Mouse (Mus musculus) limb, embryonic 15.5 days (tissue): ENCODE results near the gene Tmem184a. TPM values are rescaled to one million over a fixed set of nuclear protein-coding genes. Genes with fewer than 3 reads are reported as not detected.

Experiments used
- ATAC-seq: fragments of 200-750 bp; cut with Nextera tagmentation; 2 replicates; pipeline ENCODE4 v1.8.0; 2017; ENCODE audit warnings: low read depth, moderate TSS enrichment; ENCODE audit not compliant: insufficient number of reproducible peaks, low FRiP score, low TSS enrichment
- H3K27ac ChIP-seq: fragments of 300-500 bp; sonication (generic); 2 replicates; pipeline ENCODE4 v1.5.1; 2015; ENCODE audit warnings: moderate library complexity, mild to moderate bottlenecking, inconsistent platforms
- H3K27me3 ChIP-seq: fragments of 300-500 bp; sonication (generic); 2 replicates; pipeline ENCODE4 v1.6.1; 2015; ENCODE audit warnings: inconsistent platforms
- H3K36me3 ChIP-seq: fragments of 300-500 bp; sonication (generic); 2 replicates; pipeline ENCODE4 v1.6.1; 2015; ENCODE audit warnings: inconsistent platforms
- H3K4me1 ChIP-seq: fragments of 300-500 bp; sonication (generic); 2 replicates; pipeline ENCODE4 v1.6.1; 2015; ENCODE audit warnings: inconsistent platforms
- H3K4me2 ChIP-seq: fragments of 300-500 bp; sonication (generic); 2 replicates; pipeline ENCODE4 v1.6.1; 2015; ENCODE audit warnings: mild to moderate bottlenecking, inconsistent platforms
- H3K4me3 ChIP-seq: fragments of 300-500 bp; sonication (generic); 2 replicates; pipeline ENCODE4 v1.5.1; 2015; ENCODE audit warnings: mild to moderate bottlenecking, inconsistent platforms
- H3K9ac ChIP-seq: fragments of 300-500 bp; sonication (generic); 2 replicates; pipeline ENCODE4 v1.6.1; 2015; ENCODE audit warnings: inconsistent platforms
- H3K9me3 ChIP-seq: fragments of 300-500 bp; sonication (generic); 2 replicates; pipeline ENCODE4 v1.6.1; 2016; ENCODE audit warnings: inconsistent platforms
- WGBS: fragments of 180-500 bp; shearing (Covaris S2); methylation state at CpG from one replicate; pipeline ENCODE4 v1.1.7; 2015; 5-methylcytosine and 5-hydroxymethylcytosine counted together
- polyA plus RNA-seq: library from polyadenylated mRNA; unstranded; fragments of >200 nt; fragmentation: Nextera tagmentation; extraction: Ambion mirVana; gene quantifications from 2 replicates; pipeline ENCODE4 v1.2.1, GENCODE M21; 2015

Tmem184a gene
- polyA plus RNA-seq, 1 experiment from 2014 or later = 11.1 TPM

DNA sequence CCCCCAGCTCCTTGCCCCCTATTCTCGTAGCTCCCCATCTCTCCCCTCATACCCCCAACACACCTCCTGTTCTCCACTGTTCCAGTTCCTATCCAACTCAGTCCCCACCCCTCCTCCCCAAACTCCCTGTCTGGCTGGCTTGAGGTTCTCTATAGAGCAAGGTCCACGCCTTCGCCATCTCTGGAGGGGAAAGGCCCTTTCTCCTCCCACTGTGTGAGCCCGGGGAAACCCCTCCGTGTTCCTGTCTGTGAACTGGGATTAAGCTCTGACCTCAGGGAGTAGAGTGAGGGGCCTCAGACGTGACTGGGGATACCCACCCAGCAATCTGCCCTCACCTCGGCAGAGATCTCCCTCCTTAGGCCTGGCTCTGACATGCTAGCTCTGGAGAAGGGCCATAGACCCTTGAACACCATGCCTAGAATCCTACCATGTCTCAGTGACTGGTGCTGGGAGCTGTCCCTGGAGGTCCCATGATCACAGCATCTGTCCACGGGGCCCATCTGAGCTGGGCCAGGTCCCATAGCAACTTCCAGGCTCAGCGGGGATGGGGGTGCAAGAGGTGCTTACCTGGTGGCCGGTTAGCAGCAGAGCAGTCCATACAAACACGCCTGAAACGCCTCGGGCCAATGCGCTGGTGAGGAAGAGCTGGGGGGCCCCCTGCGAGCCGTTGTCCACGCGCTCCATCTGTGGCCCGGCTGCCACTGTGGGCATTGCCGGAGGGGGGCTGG is 7.2 kb downstream of the Tmem184a start:
- no peak for ATAC-seq
- Histone ChIP-seq H3K36me3 (no peaks in the 10 kb centered on the region), H3K27me3 (peaks cover 39% of the 10 kb centered on the region), H3K4me3 (no peak overlapping the region), H3K27ac (no peak overlapping the region), H3K9ac (no peak overlapping the region), H3K4me2 (no peak overlapping the region), H3K9me3 (no peaks in the 10 kb centered on the region), H3K4me1 (no peaks in the 10 kb centered on the region)
- 66% methylated on average over 20 of the region's 20 CpGs for WGBS

DNA sequence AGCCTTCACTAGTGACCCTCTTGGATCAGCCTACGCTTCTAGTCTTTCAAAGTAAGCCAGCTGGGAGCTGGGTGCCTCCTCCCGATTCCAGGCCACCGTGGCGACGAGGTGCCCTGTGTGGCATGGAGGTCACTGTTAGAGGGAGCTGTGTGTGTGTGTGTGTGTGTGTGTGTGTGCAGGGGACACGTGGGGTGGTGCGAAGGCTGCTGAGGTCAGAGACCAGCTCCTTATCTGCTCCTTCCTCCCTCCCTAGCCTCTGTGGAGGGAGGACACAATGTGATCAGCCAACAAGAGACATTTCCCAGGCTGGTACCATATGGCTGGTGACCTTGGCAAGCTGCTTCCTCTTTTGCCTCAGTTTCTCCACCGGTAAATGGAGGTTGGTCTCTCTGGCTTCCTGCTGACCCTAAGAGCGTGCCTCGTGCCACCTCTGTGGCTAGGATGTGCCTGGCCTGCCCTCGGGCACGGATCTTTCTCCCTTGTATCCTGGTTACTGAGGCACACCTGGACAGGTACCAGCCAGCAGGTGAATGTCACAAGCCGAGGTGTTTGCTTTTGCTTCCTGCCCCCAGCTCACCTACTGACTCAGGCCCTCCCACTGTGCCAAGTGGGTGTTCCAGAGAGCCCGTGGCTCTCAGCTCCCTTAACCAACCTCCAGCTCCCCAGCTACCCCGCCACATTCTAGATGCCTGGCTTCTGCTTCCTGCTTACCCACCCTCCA is 7.9 kb downstream of the Tmem184a start:
- Histone ChIP-seq H3K4me2 (no peak overlapping the region), H3K27ac (no peak overlapping the region), H3K4me1 (no peaks in the 10 kb centered on the region), H3K9me3 (no peaks in the 10 kb centered on the region), H3K9ac (no peak overlapping the region), H3K4me3 (no peak overlapping the region), H3K36me3 (no peaks in the 10 kb centered on the region), H3K27me3 (peaks cover 39% of the 10 kb centered on the region)
- WGBS = 73% methylated on average over 15 of the region's 15 CpGs
- ATAC-seq = no peak

DNA sequence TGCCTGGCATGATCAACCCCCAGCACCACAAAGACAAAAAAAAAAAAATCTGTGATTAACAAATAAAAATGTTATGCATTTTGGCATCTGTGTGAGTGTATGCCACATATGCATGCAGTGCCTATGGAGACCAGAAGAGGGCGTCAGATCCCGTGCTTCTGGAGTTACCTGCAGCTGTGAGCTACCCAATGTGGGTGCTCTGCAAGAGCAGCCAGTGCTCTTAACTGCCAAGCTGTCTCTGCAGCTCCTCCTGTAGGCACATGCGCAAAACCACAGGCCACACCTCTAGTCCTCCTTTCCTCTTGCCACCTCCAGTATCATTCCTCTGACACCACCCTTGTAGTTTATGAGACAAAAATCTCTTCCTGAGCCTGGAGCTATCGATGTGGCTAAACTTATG is 10.3 kb downstream of the Tmem184a start:
- H3K27ac ChIP-seq = no peak overlapping the region
- no peak for ATAC-seq
- no peaks in the 10 kb centered on the region for H3K36me3 ChIP-seq
- peaks cover under 1% of the 10 kb centered on the region; the same call in 1 of the 2 replicates for H3K4me1 ChIP-seq
- no peak overlapping the region for H3K4me2 ChIP-seq
- no peak overlapping the region for H3K9ac ChIP-seq
- H3K9me3 ChIP-seq = no peaks in the 10 kb centered on the region
- H3K4me3 ChIP-seq = no peak overlapping the region
- WGBS = 56% methylated on average over 4 of the region's 4 CpGs
- peaks cover 27% of the 10 kb centered on the region for H3K27me3 ChIP-seq

DNA sequence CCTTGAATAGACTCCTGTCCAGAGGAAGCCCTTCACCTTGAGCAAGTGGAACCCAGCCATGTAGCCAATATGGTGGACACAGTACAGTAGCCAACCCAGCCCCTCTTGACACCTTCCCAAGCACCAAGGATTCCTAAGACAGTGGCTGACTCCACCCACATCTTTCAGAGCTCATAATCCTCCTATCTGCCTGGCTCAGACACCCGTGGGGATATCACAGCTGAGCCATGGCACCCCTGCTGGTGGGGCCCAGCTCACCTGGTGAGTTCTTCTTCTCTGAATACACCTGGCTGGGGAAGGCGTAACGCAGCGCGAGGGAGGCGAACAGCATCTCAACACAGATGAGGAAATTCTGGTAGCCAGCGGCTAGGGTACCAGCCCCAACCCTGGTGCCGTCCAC is 13.8 kb downstream of the Tmem184a start:
- peaks cover 7% of the 10 kb centered on the region for H3K36me3 ChIP-seq
- H3K27me3 ChIP-seq = no peaks in the 10 kb centered on the region
- no peak overlapping the region for H3K4me2 ChIP-seq
- H3K4me3 ChIP-seq = no peak overlapping the region
- ATAC-seq = no peak
- H3K9me3 ChIP-seq = no peaks in the 10 kb centered on the region
- H3K27ac ChIP-seq = no peak overlapping the region
- 87% methylated on average over 8 of the region's 8 CpGs for WGBS
- H3K9ac ChIP-seq = no peak overlapping the region
- H3K4me1 ChIP-seq = peaks cover 18% of the 10 kb centered on the region

DNA sequence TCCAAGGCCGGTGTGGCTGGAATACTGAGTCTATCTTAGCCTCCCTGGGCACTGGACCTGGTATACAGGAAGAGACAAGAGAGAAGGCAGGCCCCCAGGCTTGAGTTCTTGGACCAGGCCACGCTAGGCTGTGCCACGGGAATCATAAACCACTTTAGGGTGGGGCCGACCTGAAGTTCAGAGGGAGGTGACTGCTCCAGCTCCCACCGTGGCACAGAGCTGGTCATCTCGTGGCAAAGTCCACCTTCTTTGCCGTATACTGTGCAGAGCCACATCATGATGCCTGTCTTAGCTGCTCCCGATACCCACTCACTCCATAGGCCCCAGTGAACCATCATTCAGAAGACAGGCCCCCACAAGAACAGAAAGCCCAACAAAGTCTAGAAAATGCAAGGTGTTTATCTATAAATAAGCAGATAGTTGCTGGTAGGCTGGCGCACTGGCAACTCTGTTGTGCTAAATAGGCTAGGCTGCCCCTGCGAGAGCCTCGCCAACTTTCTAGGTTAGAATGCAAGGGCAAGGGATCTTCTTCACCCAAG is 15.1 kb downstream of the Tmem184a start:
- H3K4me1 ChIP-seq = peaks cover 18% of the 10 kb centered on the region
- 88% methylated on average over 11 of the region's 11 CpGs for WGBS
- no peaks in the 10 kb centered on the region for H3K9me3 ChIP-seq
- H3K9ac ChIP-seq = no peak overlapping the region
- no peak overlapping the region for H3K27ac ChIP-seq
- H3K4me2 ChIP-seq = no peak overlapping the region
- no peak overlapping the region for H3K4me3 ChIP-seq
- H3K27me3 ChIP-seq = no peaks in the 10 kb centered on the region
- ATAC-seq = no peak
- peaks cover 20% of the 10 kb centered on the region for H3K36me3 ChIP-seq

DNA sequence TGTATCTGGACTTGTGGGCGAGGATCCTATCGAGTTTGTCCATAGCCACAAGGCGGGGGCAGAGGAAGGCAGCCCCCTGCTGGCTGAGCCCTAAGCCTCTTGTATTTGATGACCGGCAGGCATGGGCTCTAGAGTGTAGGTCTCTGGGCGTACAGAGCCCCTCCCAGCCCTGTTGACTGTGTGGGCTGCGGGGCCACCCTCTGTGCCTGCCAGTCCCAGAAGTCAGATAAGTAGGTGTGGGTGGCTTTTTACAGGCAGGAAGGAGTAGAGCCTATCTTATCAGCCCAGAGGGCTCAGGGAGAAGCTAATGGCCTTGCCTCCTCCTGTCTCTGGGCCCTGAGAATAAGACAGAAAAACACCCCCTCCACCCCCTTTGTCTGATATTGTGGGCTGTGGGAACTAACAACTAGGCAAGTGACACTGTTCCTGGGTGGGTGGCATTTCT is 15.6 kb downstream of the Tmem184a start:
- no peak overlapping the region for H3K4me3 ChIP-seq
- peaks cover 18% of the 10 kb centered on the region for H3K4me1 ChIP-seq
- H3K9me3 ChIP-seq = no peaks in the 10 kb centered on the region
- peaks cover 22% of the 10 kb centered on the region for H3K36me3 ChIP-seq
- H3K27ac ChIP-seq = no peak overlapping the region
- no peaks in the 10 kb centered on the region for H3K27me3 ChIP-seq
- no peak overlapping the region for H3K4me2 ChIP-seq
- no peak overlapping the region for H3K9ac ChIP-seq
- ATAC-seq = no peak
- 16% methylated on average over 6 of the region's 6 CpGs for WGBS

DNA sequence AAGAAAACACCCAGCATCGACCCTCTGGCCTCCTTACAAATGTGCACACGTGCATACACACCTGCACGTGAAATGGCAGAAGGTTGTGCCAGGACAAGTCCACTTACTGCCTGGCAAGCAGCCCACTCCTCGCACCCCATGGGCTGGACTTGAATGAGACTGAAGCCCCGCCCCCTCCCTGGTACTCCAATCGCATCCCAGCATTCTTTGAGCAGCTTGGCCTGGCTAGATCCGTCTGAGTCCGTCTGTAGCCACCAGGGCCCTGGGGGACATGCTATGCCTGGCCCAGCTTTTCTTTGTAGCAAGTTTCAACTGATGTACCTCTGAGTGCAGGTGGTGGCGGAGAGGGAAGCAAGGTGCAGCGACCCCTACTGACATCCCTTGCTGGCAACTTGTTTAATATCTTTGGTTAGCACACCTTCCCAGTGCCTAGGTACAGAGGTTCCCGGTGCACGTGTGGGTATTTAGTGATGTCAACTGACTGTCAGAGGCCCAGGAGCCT is 16.1 kb downstream of the Tmem184a start:
- Histone ChIP-seq H3K27ac (no peak overlapping the region), H3K9ac (no peak overlapping the region), H3K4me1 (peaks cover 18% of the 10 kb centered on the region), H3K4me2 (0 out of 2 replicates have a peak overlapping the region, but pooled peaks have one; percentile 10), H3K4me3 (no peak overlapping the region), H3K9me3 (no peaks in the 10 kb centered on the region), H3K27me3 (no peaks in the 10 kb centered on the region), H3K36me3 (peaks cover 22% of the 10 kb centered on the region)
- 6% methylated on average over 12 of the region's 12 CpGs for WGBS
- no peak for ATAC-seq

DNA sequence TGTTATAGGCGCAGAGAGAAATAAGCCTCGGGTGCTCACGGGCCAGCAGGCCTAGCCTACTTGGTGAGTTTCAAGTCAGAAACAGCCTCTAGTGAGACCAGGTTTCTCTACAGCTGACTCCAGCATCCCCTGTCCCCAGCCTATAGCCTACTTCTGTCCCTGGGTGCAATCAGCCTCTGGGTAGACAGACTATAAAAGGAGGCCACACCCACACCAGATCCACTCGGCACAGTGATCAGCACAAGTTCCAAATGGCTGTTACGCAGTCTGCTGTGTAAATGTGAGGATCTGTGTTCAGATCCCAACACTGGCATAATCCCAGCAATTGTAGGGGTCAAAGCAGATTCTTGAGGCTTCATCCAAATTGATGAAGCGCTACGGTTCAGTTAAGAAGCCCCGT is 16.6 kb downstream of the Tmem184a start:
- ATAC-seq = no peak
- Histone ChIP-seq H3K27me3 (no peaks in the 10 kb centered on the region), H3K27ac (no peak overlapping the region), H3K9me3 (no peaks in the 10 kb centered on the region), H3K4me3 (no peak overlapping the region), H3K9ac (no peak overlapping the region), H3K36me3 (peaks cover 22% of the 10 kb centered on the region), H3K4me2 (no peak overlapping the region), H3K4me1 (peaks cover 22% of the 10 kb centered on the region)
- 52% methylated on average over 8 of the region's 8 CpGs for WGBS

DNA sequence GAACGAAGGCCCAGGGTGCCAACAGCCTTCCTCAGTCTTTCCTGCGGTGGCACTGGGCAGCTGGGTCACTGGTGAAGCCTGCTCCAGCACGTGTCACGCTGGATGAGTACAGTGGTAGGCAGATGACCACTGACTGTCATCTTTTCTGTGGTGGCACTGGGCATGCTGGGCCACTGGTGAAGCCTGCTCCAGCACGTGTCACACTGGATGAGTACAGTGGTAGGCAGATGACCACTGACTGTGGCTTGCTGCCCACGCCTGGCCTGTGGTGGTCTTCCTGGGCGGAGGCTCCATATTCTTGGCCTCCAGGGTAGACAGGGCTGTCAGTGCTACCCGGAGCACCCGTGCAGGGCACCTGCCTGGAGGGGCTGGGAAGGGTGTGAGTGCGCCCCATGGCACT is 17.8 kb downstream of the Tmem184a start:
- Histone ChIP-seq H3K4me2 (no peak overlapping the region), H3K4me1 (peaks cover 35% of the 10 kb centered on the region), H3K4me3 (no peak overlapping the region), H3K27ac (no peak overlapping the region), H3K27me3 (no peaks in the 10 kb centered on the region), H3K9me3 (no peaks in the 10 kb centered on the region), H3K36me3 (peaks cover 22% of the 10 kb centered on the region), H3K9ac (no peak overlapping the region)
- ATAC-seq = no peak
- 90% methylated on average over 10 of the region's 10 CpGs for WGBS

DNA sequence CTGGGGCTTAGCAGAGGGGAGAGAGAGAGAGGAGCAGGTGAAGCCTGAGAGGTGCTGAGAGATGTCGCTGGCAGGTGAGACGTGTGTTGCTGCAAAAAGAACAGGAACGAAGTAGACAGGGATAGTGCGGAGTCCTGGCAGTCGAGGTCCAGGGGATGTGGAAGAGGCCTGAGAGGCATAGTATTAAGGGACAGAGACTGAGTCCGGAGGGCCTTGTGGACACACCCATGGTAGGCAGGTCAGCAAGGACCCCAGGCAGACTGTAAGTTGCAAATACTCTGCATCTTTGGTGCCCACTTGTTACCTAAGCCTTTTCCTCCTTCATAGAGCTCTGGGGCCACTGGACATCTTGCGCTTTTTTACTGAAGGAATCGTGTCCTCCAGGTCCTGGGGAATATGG is 18.5 kb downstream of the Tmem184a start:
- H3K9me3 ChIP-seq = no peaks in the 10 kb centered on the region
- 91% methylated on average over 8 of the region's 8 CpGs for WGBS
- no peak overlapping the region for H3K4me2 ChIP-seq
- no peak overlapping the region for H3K4me3 ChIP-seq
- no peak overlapping the region for H3K27ac ChIP-seq
- peaks cover 22% of the 10 kb centered on the region for H3K36me3 ChIP-seq
- ATAC-seq = no peak
- no peak overlapping the region for H3K9ac ChIP-seq
- H3K4me1 ChIP-seq = peaks cover 42% of the 10 kb centered on the region
- no peaks in the 10 kb centered on the region for H3K27me3 ChIP-seq

DNA sequence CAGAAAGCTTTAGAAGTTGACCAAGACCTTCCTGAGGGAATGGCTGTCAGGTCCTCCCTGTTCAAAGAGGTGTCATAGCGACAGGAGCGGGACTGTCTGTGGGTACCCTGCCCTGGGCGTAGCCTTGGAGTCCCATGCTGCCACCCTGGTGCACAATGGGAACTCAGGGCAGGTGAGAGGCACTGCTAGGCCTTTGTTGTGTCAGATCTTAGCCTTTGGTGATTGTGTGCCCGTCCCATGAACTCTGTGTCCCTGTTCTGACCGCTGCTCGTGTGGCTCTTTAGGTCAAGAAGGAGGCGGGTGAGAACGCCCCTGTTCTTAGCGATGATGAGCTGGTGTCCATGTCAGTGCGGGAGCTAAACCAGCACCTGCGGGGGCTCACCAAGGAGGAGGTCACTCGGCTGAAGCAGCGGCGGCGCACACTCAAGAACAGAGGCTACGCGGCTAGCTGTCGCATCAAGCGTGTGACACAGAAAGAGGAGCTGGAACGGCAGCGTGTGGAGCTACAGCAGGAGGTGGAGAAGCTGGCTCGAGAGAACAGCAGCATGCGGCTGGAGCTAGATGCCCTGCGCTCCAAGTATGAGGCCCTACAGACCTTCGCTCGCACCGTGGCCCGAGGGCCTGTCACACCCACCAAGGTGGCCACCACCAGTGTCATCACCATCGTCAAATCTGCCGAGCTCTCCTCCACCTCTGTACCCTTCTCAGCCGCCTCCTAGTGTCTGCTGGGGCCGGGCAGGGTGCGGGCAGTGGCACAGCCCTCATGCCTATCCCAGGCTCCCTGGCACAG is 19.7 kb downstream of the Tmem184a start:
- Histone ChIP-seq H3K4me1 (peaks cover 50% of the 10 kb centered on the region), H3K4me2 (no peak overlapping the region), H3K27ac (no peak overlapping the region), H3K9me3 (no peaks in the 10 kb centered on the region), H3K9ac (no peak overlapping the region), H3K27me3 (no peaks in the 10 kb centered on the region), H3K36me3 (peaks cover 22% of the 10 kb centered on the region), H3K4me3 (no peak overlapping the region)
- 93% methylated on average over 33 of the region's 33 CpGs for WGBS
- no peak for ATAC-seq
